Mouse (Mus musculus) intestine, embryonic 14.5 days (tissue): ENCODE data around the gene Spdye4a. TPM values are rescaled to one million over a fixed set of nuclear protein-coding genes. Genes with fewer than 3 reads are reported as not detected.
A peak's percentile ranks its signal among the peaks of the same experiment; 100 is the strongest.

ENCODE experiments used
- ATAC-seq: fragments of 200-750 bp; cut with Nextera tagmentation; replicated peaks from 2 replicates; pipeline ENCODE4 v1.8.0; 2017; ENCODE audit warnings: low read depth, moderate number of reproducible peaks, moderate TSS enrichment, moderate library complexity; ENCODE audit not compliant: low FRiP score, low TSS enrichment
- DNase-seq: peaks from one replicate; pipeline ENCODE4 v3.0.0-alpha.2; 2018; ENCODE audit warnings: low spot score
- H3K27ac ChIP-seq: fragments of 300-500 bp; sonication (generic); 2 replicates; pipeline ENCODE4 v1.5.1; 2014; ENCODE audit warnings: low read depth, mild to moderate bottlenecking, control low read depth
- H3K27me3 ChIP-seq: fragments of 300-500 bp; sonication (generic); replicated peaks from 2 replicates; pipeline ENCODE4 v1.6.1; 2014; ENCODE audit warnings: low read length, control low read depth; ENCODE audit not compliant: control insufficient read depth, insufficient read depth
- H3K36me3 ChIP-seq: fragments of 300-500 bp; sonication (generic); 2 replicates; pipeline ENCODE4 v1.6.1; 2014; ENCODE audit warnings: low read length, control low read depth; ENCODE audit not compliant: control insufficient read depth, insufficient read depth
- H3K4me1 ChIP-seq: fragments of 300-500 bp; sonication (generic); replicated peaks from 2 replicates; pipeline ENCODE4 v1.6.1; 2014; ENCODE audit warnings: low read length, control low read depth, mixed read lengths; ENCODE audit not compliant: control insufficient read depth, insufficient read depth
- H3K4me2 ChIP-seq: fragments of 300-500 bp; sonication (generic); 2 replicates; pipeline ENCODE4 v1.6.1; 2014; ENCODE audit warnings: low read length
- H3K4me3 ChIP-seq: fragments of 300-500 bp; sonication (generic); 2 replicates; pipeline ENCODE4 v1.5.1; 2014; ENCODE audit warnings: low read depth, low read length, control low read depth, mixed read lengths
- H3K9ac ChIP-seq: fragments of 300-500 bp; sonication (generic); 2 replicates; pipeline ENCODE4 v1.6.1; 2014; ENCODE audit warnings: mild to moderate bottlenecking, low read length
- H3K9me3 ChIP-seq: fragments of 300-500 bp; sonication (generic); 2 replicates; pipeline ENCODE4 v1.6.1; 2016; ENCODE audit warnings: low read length, control low read depth; ENCODE audit not compliant: control insufficient read depth
- WGBS: fragments of 180-500 bp; shearing (Covaris S2); extraction: QIAGEN DNeasy Blood & Tissue Kit; methylation state at CpG from one replicate; pipeline ENCODE4 v1.1.7; 2014; 5-methylcytosine and 5-hydroxymethylcytosine counted together
- polyA plus RNA-seq: library from polyadenylated mRNA; unstranded; fragments of >200 nt; fragmentation: Nextera tagmentation; extraction: Ambion mirVana; gene quantifications from 2 replicates; pipeline ENCODE4 v1.2.1, GENCODE M21; 2014

Gene Spdye4a
- polyA plus RNA-seq, 1 experiment from 2014 or later: not detected

GRCm38 (mm10) chr5:143266794-143267193 is 40.1 kb upstream of the Spdye4a start:
- Histone ChIP-seq H3K27ac (no peak overlapping the region), H3K4me3 (no peak overlapping the region), H3K4me2 (no peak overlapping the region), H3K27me3 (no peaks in the 10 kb centered on the region), H3K9me3 (no peaks in the 10 kb centered on the region), H3K36me3 (peaks cover 24% of the 10 kb centered on the region), H3K4me1 (peaks cover 6% of the 10 kb centered on the region), H3K9ac (no peak overlapping the region)
- no peak for ATAC-seq
- WGBS: 87% methylated on average over 6 of the region's 6 CpGs
- DNase-seq: no peak

GRCm38 (mm10) chr5:143265409-143265808 is 38.7 kb upstream of the Spdye4a start:
- 58% methylated on average over 1 of the region's 1 CpGs for WGBS
- ATAC-seq: no peak

GRCm38 (mm10) chr5:143264689-143265088 is 38.0 kb upstream of the Spdye4a start:
- Histone ChIP-seq H3K4me2 (no peak overlapping the region), H3K9me3 (no peaks in the 10 kb centered on the region), H3K4me1 (no peaks in the 10 kb centered on the region), H3K9ac (no peak overlapping the region), H3K4me3 (no peak overlapping the region), H3K27ac (no peak overlapping the region), H3K36me3 (peaks cover 40% of the 10 kb centered on the region), H3K27me3 (no peaks in the 10 kb centered on the region)
- 90% methylated on average over 10 of the region's 10 CpGs for WGBS
- no peak for ATAC-seq
- DNase-seq: no peak

More at GRCm38 (mm10) chr5:143265409-143265808, 38.7 kb upstream of the Spdye4a start:
- H3K4me1 ChIP-seq: peaks cover under 1% of the 10 kb centered on the region
- DNase-seq: no peak
- H3K9ac ChIP-seq: no peak overlapping the region
- peaks cover 32% of the 10 kb centered on the region for H3K36me3 ChIP-seq
- H3K4me3 ChIP-seq: no peak overlapping the region
- H3K27ac ChIP-seq: no peak overlapping the region
- no peaks in the 10 kb centered on the region for H3K27me3 ChIP-seq
- H3K4me2 ChIP-seq: no peak overlapping the region
- no peaks in the 10 kb centered on the region for H3K9me3 ChIP-seq

- H3K4me2 ChIP-seq: no peak overlapping the region
- no peak overlapping the region for H3K9ac ChIP-seq
- no peak overlapping the region for H3K27ac ChIP-seq
- H3K4me1 ChIP-seq: no peaks in the 10 kb centered on the region
- peaks cover 49% of the 10 kb centered on the region for H3K36me3 ChIP-seq
- DNase-seq (no peak), ATAC-seq (no peak)
- peaks cover 7% of the 10 kb centered on the region for H3K27me3 ChIP-seq
- no peaks in the 10 kb centered on the region for H3K9me3 ChIP-seq
- no peak overlapping the region for H3K4me3 ChIP-seq
- WGBS: 92% methylated on average over 8 of the region's 8 CpGs
Observed at GRCm38 (mm10) chr5:143261636-143262035, 34.9 kb upstream of the Spdye4a start.

GRCm38 (mm10) chr5:143255802-143256201 is 29.1 kb upstream of the Spdye4a start:
- H3K9me3 ChIP-seq: no peaks in the 10 kb centered on the region
- ATAC-seq (no peak), DNase-seq (peak; percentile 55)
- H3K27ac ChIP-seq: no peak overlapping the region
- H3K4me3 ChIP-seq: no peak overlapping the region
- H3K4me1 ChIP-seq: peaks cover 4% of the 10 kb centered on the region
- WGBS: 91% methylated on average over 5 of the region's 5 CpGs
- H3K36me3 ChIP-seq: peaks cover 35% of the 10 kb centered on the region
- no peak overlapping the region for H3K9ac ChIP-seq
- H3K27me3 ChIP-seq: peaks cover 62% of the 10 kb centered on the region
- H3K4me2 ChIP-seq: no peak overlapping the region

- ATAC-seq (no peak), DNase-seq (peak; percentile 58)
- Histone ChIP-seq H3K4me1 (peaks cover 4% of the 10 kb centered on the region), H3K27ac (no peak overlapping the region), H3K9ac (no peak overlapping the region), H3K36me3 (peaks cover 29% of the 10 kb centered on the region), H3K27me3 (peaks cover 62% of the 10 kb centered on the region), H3K9me3 (no peaks in the 10 kb centered on the region), H3K4me3 (no peak overlapping the region), H3K4me2 (no peak overlapping the region)
- 48% methylated on average over 24 of the region's 24 CpGs for WGBS
Observed at GRCm38 (mm10) chr5:143255131-143255519, 28.4 kb upstream of the Spdye4a start.

- Histone ChIP-seq H3K9me3 (no peaks in the 10 kb centered on the region), H3K4me1 (peaks cover 4% of the 10 kb centered on the region), H3K27ac (no peak overlapping the region), H3K36me3 (peaks cover 24% of the 10 kb centered on the region), H3K4me3 (peak overlapping the region; percentile 33; the same call in 1 of the 2 replicates), H3K9ac (no peak overlapping the region), H3K4me2 (peak overlapping the region; percentile 62; the same call in 1 of the 2 replicates), H3K27me3 (peaks cover 62% of the 10 kb centered on the region)
- ATAC-seq (no peak), DNase-seq (peak; percentile 71)
- WGBS: 24% methylated on average over 66 of the region's 66 CpGs
Observed at GRCm38 (mm10) chr5:143254487-143255130, 27.9 kb upstream of the Spdye4a start.

GRCm38 (mm10) chr5:143253881-143254486 is 27.3 kb upstream of the Spdye4a start:
- DNase-seq (peak; percentile 73), ATAC-seq (0 out of 2 replicates have a peak, but pooled peaks have one; percentile 30)
- peak overlapping the region; percentile 33 for H3K4me3 ChIP-seq
- peaks cover 24% of the 10 kb centered on the region for H3K36me3 ChIP-seq
- no peak overlapping the region for H3K27ac ChIP-seq
- H3K4me1 ChIP-seq: peaks cover 4% of the 10 kb centered on the region
- H3K4me2 ChIP-seq: peak overlapping the region; percentile 62
- peaks cover 62% of the 10 kb centered on the region for H3K27me3 ChIP-seq
- 10% methylated on average over 81 of the region's 81 CpGs for WGBS
- no peaks in the 10 kb centered on the region for H3K9me3 ChIP-seq
- H3K9ac ChIP-seq: 0 out of 2 replicates have a peak overlapping the region, but pooled peaks have one; percentile 5
